Mouse (Mus musculus): ENCODE measurements at regions not wholly inside any gene's neighbourhood (a gene's known extent, or its start where the extent isn't known, plus 50 kb on each side); places are given as distances from the start of the nearest gene placed in this dataset.
A peak's percentile ranks its signal among the peaks of the same experiment; 100 is the strongest.

DNA sequence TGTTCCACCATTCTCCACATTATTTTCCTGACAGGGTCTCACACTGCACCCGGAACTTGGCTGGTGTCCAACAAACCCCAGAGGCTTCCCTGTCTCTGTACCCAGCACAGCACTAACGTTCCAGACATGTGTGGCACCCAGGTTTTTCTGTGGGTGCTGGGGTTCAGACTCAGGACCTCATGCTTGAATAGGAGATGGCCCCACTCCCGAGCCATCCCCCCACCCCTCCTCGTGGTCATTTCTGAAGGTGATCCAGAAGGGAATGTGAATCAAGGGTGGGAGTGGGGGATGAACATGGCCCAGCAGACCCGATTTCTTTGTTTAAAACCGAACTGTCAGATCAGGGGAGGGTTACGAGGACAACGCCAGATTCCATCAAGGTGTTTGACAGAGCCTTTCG lies 245.6 kb downstream of the Tbc1d1 start:
- no peak for DNase-seq

DNA sequence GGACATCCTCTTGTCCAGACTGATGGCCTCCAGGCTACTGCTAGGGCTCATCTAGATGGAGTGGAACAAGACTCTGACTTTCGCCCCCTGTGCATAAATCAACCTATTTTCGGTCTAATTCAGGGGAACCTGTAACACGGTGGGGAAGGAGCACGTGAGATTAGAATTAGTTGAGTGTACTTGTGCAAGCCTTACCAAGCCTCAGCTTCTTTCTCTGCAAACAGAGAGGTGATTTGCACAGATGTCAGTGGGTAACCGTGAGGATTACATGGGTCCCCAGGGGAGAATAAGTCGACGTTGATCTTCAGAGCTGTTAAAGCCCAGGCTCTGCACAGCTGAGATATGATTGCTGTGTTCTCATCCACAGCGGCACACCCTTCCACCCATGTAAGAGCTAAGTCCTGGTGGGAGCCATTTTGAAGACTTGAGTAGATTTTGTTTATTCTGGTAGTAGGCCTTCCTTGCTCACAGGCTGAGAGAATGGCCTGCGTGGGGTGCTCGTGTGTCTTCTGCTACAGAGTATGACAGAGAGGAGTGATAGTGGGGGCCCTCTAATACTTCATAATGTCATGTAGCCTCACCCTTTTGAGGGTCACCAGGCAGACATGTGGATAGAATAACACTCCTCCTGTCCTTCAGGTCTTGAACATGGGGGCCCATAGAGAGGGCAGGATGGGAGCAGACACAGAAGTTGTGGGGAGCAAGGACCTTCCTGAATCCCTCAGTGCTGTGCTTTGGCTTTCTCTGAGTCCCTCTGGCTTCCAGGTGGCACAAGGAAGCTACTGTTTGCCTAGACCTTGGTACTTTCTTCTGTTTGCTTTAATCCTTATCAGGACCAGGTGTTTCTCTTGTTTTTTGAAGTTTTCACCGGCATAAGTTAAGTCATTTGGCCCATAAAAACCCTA lies 247.2 kb downstream of the Tbc1d1 start:
- no peak for DNase-seq

DNA sequence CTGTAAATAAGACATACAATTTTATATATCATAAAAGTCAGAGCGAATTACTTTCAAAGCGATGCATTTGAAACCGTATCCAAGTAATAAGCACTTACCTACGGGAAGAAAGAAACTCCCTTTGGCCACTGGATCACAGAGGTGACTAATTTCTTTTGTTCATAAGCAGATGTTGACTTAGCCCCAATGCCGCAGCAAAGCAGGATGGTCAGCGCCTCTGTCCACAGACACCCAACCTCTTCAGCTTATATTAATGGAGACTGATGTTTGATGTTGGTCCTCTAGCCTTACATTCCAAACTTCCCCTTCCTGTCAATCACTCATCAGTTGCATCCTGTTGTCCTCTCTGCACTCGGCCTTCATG lies 247.9 kb downstream of the Tbc1d1 start:
- DNase-seq = no peak

DNA sequence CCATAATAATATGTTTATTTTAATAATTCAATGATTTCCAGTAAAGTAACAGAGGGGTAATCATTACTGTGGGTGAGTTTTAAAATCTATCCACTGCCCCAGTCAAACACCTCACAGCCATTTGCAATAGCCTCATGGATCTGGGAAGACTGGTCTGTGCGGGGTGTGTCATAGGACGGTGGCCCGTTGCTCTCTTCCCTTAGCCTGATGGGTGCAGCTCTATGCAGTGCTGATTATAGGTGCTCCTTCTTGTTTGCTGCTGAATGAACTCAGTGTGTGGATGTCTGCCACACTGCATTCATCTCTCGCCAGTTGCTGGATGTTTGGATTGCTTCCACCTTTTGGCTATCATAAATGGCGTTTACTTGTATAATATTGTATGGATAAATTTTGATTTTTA lies 248.4 kb downstream of the Tbc1d1 start:
- DNase-seq = no peak

DNA sequence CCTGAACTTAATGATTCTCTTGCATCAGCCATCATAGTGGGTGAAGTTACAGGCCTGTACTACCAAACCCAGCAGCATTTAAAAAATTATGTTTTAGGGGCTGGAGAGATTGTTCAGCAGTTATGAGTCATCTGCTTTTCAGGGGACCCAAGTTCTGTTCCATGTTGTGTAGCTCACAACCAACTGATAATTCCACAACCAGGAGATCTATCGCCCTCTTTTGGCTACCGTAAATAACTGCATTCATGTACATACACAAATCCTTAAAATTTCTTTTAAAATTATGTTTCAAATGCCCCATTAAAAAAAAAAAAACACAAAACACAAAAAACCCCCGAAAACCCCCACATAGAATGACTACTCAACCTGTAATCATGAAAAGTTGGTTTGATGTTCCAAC lies 252.8 kb downstream of the Tbc1d1 start:
- DNase-seq = no peak

DNA sequence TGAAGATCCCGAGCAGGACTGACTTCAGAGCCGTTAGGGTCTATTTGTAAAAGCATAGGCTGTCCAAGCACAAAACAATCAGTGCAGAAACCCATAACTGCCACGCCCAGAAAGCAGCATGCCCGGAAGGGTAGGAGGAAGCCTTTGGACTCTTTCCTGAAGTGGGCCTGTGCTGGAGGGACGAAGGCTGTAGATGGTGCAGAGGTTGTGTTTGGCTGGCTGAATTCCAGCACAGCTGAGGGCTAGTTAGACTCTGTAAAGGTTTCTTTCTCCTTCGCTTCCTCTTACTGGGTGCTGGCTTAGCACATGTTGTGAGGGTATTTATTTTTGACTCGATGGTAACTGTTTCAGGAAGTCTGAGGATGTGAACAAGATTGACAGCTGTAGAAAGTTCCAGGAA lies 254.5 kb downstream of the Tbc1d1 start:
- DNase-seq = no peak

DNA sequence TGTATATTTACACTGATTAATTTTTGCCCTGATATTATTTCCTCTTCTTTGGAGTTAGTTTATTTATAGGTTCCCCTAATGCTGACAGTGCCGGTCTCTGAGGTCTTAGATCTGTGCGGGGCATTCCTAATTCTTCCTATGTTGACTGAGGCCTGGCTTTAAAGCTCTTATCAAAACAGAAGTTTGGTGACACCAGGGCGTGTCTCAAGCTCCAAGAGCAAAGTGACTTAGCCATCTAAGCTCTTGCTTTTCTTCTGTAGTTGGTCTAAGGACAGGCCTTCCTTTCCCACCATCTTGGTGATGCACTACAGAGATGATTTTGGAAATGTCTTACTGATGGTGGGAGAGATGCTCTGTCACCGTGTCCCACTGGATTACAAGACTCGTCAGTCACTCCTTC lies 258.4 kb downstream of the Tbc1d1 start:
- DNase-seq = no peak

DNA sequence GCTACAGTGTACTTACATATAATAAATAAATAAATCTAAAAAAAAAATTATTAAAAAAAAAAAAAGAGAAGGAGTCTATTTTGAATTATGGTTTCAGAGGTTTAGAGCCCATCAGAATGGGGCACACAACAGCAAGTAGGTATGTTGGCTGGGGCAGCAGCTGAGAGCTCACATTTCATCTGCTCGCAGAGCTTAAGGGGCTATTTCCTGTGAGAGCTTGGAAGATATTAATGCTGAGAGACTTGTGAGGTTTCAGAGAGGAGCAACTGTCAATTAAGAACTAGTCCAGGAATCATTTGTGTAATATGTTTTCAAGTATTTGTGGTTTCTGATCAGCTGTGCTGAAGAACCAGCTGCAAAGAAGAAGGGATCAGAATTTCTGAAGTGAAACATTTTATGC lies 263.3 kb downstream of the Tbc1d1 start:
- no peak for DNase-seq

DNA sequence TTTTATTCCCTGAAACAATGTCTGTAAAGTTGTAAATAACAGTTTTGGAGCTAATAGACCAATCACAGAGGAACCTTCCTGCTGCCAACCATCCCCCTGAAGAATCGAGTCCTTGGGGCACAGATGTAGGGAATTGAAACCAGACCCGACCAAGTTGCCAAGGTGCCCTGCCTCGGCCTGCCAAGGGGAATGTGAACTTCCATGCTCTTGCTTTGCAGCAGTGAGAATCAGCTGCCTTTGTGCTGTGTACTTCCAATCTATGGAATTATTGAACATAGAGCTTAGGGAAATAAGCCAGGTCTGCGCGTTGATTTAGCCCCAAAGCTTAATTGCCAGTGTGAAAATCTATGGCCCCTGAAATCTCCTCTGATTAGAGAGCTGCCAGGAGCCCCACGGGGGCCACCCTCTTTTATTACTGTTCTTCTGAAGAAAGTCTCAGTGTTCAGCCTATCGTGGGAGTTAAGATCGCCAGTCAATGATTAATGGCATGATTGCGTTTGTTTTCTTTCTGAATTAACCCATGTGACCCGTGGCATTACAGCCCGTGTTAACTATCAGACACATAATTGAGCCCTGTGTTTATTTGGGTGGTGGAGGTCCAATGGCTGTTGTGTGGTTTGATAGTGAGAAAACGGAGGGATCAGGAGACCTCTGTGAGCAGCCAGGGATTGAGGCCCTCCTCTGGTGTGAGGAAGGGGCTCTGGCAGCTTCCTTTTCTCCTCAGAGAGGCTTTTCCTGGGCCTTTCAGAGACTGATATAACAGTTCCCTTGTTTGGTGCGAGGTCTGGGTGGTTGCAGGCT lies 266.9 kb downstream of the Tbc1d1 start:
- DNase-seq = peak; percentile 23

DNA sequence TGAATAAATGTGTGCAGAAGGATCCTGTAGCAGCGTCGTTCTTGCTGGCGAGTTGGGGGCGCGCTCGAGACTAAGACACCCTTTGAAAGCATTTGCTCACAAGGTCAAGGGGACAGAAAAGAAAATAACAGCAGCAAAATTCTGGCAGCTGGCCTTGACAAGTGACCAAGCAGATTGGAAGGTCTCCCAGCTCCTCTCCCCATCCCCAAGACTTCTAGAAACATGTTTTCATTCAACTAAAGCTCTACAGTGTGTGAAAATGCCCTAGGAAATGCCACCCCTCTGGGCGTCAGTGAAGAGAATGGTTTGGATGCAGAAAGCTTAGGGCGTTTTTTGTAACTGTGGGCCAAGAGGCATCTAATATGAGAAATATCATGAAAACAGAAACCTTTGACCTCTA lies 272.7 kb downstream of the Tbc1d1 start:
- DNase-seq = peak; percentile 57

DNA sequence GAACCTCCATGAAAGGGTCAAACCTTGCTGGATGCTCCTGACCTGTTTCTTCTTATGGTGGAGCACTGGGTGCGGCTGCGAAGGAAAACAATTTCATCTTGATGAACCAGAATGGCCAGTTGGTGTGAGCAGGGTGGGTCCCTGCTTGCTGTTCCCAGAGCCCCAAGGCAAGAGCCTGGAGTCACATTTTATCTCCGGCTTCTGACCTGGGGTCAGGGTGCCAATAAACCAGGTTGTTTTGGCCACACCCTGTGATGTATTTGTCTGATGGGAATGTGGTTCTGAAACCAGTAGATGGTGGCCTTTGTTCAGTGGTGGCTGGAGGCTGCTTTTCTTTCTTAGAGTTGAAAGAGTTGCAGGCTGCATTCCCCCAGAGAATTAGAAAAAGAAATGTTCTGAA lies 274.4 kb downstream of the Tbc1d1 start:
- DNase-seq = no peak

DNA sequence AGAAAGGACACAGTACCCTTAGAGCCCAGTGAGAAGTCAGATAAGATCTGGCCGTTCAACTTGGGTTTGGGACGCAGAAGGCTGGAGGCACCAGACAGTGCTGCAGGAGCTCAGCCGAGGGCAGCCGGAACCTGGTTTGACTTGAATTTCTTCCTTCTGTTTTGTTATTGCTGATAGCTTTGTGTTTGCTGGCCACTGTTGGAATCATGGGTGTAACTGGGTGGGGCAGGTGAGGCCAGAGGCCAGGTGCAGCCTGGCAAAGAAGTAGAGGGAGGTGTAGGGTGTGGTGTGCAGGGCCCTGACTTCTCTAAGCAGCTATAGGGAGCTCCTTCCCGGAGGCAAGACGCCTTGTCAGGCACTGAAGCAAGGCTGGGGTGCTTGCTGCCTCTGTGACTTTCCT lies 275.5 kb downstream of the Tbc1d1 start:
- no peak for DNase-seq

DNA sequence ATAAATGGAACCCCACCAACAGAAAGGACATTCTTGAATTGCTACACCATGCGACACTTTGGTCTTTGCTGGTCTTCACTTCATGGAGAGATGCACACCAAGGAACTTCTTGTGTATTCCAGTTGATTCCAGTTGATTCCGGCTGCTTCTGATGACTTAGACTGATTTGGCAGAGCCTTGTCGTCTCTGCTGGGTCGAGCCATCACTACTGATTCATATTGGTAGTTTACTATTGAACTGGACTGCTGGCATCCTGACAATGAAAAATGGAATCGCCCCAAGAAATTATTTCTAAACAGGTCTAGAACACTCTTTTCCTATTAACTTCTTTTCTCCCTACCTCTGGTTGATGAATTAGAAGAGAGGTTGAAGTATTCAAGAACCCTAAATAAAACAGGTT lies 277.7 kb downstream of the Tbc1d1 start:
- DNase-seq = no peak

DNA sequence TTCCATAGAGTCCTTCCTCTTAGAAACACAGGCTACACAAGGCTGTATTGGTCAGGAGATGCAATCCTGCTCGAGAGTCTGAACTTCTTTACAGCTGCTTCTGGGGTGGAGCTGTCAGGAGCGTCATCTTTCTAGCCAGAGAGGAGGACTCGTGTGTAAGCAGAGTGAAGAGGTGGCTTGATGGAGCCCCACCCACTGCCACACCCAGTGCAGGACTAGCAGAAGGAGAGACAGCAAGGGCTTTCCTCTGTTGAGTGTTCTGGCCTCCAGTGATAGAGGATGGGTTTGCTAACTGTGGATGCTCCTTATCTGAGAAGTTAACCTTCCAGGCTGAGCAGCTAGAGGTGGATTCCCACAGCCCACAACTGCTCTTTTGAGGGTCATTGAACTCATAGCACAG lies 279.4 kb downstream of the Tbc1d1 start:
- no peak for DNase-seq

DNA sequence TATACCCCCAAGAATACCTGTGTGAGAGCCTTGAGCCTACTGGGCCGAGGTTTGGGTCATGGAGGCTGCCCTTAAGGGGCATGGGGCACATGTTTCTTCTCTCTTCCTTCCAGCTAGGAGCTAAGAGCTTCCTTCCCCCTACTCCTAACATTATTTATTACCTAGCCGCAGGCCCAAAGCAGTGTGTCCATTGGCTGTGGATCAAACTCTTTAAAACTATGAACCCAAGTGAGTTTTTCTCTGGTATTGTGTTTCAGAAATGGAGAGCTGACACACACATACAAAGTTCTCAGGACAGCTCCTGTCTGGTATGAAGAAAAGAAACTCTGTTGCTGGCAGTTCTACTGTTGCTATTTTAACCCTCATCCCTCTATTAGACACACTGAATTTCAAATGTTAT lies 279.9 kb downstream of the Tbc1d1 start:
- DNase-seq = no peak

DNA sequence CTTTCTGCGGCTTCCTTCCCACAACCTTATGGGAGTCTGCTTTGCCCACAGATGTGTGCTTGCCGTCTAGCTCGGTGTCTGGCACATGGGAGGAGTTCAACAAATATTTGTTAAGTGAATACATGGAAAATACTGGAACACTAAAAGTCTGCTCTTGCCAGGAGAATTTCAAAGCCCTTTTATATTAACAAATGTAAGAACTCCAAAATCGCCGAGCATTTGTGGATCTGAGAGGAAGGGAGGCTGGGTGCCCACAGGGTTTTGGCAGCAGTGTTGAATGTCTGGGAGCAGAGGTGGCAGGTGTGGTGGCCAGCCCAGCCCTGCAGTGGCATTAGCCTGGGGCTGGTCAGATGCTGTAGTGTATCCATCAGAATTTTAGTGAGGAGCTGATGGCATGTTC lies 281.6 kb downstream of the Tbc1d1 start:
- no peak for DNase-seq

DNA sequence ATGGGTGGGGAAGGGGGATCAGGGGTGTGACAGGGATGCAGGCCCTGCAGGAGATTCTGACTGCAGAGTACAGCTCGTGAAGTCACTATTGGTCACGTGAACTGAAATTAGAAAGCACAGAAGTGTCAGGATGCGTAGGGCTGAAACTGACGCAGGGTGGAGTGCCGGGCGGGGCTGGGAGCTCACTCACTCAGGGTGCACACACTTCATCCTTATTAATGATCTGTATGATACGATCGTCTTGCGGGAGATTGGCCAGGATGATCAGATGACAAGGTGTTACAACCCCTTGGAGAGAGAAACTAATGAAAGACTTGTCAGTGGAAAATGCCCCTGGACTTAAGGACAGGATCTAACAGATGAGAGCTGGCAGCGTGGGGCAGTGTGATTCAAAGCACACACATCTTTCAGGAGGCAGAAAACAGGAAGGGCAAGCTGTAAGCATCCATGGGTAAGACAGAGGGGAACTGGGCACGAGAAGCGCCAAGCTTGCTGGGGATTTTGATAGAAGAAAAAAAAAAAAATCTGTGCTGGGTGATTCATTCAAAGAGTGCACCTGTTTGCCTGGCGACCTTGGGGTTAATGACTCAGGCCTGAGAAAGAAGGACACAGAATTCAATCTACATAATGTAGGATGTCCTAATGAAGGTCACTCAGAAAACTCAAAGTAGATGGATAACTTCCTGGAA lies 282.5 kb downstream of the Tbc1d1 start:
- DNase-seq = no peak

DNA sequence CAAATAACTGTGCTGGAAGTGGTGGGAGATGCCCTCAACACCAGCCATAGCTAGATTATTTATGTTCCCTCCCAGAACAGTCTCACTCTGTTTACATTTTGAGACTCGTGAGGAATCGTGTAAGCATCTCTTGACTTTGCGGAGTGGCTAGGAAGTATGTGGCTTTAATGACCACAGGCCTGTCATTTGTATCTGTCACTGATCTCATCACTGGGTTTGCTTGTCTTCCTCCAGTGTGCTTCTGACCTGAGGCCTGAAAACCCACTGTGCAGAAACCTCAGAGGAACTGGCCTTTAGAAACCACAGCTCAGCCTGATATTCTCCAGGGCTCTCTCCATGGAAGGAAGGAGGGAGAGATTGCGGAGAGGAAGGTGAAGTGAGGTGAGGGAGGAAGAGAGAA lies 291.7 kb downstream of the Tbc1d1 start:
- DNase-seq = no peak

DNA sequence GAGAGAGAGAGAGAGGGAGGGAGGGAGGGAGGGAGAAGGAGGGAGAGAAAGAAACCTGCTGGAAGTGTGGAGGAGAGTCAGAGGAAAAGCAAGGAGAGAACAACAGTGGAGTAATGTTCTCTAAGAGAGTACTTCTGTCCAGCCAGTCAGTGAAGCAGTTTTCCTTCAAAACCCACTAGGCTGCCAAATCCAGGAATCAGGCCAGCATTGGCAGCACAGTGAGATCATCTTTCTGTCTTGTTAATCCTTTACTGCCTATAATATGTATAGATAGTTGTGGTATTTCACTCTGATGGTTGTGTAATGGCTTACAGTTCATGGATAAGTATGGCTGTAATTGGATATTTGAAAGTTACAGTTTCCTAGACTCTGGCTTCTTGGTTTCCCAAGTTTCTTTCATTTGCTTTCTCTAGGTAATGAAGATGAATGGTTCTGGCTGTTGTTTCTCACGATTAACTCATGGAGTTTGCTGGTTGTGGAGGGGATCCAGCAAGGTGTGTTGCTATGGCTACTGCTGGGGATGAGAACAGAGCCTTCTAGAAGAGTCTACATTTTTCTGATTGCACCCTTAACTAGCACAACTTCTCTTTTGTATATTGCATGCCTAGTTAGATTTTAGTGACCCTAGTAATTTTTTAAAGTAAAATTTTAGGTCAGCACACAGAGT lies 296.7 kb downstream of the Tbc1d1 start:
- no peak for DNase-seq

DNA sequence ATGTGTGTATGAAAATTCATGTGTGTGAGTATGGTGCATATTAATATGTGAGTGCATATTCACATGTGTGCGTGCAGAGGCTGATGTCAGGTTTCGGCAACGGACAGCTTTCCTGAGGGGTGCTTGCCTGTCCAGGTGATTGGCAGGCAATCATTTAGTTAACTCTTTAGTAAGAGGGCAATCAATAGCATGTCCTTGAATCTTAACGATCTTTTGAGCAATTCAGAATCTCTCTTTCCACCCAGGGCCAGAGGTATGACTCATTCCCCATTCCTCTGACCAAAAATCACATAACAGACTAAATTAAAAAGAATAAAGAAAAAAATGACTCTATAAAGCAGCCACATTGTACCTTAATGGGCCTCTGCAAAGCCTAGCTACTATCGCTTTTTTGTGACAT lies 303.7 kb downstream of the Tbc1d1 start:
- no peak for DNase-seq

DNA sequence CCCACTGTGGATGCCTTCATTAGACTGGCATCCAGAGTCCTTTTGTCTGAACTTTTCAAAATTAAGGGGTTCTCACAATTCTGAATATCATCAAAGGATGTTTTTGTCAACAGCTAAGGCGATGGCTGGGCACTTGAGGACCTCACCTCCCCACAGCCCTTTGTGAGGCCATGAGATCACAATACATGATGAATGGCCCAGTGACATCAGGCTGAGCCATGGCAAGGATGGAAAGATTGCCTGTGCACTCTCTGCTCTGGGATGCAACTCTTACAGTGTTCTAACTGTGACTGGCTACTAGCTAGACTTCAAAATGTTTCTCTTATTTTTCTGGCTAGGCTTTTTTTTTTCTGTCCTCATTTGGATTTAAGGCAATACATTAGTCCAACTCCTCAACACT lies 304.8 kb downstream of the Tbc1d1 start:
- no peak for DNase-seq

DNA sequence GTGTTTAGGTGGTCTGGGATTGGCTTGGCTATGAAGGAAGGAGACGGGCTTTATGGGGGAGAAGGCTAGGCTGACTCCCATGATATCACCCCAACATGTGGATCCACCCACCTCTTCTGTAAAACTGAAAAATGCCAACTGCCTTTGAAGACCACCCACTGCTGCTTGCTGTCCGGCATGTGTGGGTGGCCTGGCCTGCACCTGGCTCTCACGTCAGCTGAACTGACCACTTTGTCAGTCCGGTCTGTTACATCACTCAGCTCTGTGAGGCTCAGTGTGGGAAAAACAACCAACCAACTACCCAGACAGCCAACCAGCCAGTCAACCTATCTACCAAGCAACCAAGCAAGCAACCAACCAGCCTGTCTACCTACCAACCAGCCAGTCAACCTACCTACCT lies 305.5 kb downstream of the Tbc1d1 start:
- DNase-seq = no peak

DNA sequence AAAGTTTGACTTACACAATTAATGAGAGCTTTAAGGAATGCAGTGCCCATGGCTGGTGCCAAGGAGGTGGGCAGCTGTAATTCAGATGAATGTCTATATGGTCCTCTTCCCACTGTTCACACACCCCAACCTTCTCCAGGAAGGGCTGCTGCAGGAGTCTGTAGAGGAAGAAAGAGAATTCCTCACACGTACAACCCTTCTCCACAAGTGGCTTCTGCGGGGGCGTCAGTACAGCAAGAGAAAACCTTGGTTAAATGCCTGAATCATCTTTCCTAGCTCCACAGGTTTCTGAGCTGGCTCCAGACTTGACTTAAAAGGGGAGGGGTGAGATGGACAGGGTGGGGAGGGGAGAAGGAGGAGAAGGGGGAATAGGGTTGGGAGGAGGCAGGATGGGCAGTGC lies 306.3 kb downstream of the Tbc1d1 start:
- no peak for DNase-seq
